Mouse (Mus musculus): Measurements from ENCODE around the gene Tas2r135.

DNA sequence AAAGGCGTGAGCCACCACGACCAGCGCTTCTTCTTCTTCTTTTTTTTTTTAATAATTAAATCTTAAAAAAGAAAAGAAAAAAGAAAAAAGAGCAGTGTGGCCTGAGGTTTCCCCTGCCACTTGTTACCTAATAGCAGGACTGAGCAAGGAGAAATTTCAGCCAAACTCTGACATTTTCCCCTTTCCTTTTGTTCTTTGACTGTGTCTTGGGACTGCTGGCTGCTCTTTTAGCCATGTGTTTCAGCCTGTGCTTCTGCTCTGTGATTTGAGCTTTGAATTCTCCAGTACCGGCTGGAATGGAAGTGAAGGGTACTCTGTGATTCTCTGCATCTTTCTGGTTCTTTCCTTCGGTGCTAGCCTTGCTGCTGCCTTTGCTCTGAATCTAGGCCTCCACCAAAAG lies 21.9 kb upstream of the Tas2r135 start:
- TF ChIP-seq CTCF (IDR thresholded peaks at IDR 0.05; ENCODE audit: control insufficient read depth, insufficient read depth, insufficient replicate concordance, low read depth, low read length) (no peak), POLR2A (IDR thresholded peaks at IDR 0.05; ENCODE audit: control insufficient read depth, low read depth, low read length) (no peak)
